Mouse (Mus musculus) cerebellum, adult 9-11 months (tissue): ENCODE measurements around the gene Tmem86a.
A peak's percentile ranks its signal among the peaks of the same experiment; 100 is the strongest.

ENCODE experiments used
- DNase-seq: peaks from one replicate; pipeline ENCODE4 v3.0.0; 2022

The Tmem86a gene

GRCm38 (mm10) chr7:47080868-47081267, 30.5 kb downstream of the Tmem86a start:
- DNase-seq: no peak

GRCm38 (mm10) chr7:47081277-47081676, 30.9 kb downstream of the Tmem86a start:
- peak; percentile 37 for DNase-seq

- DNase-seq: no peak
These were observed 34.7 kb downstream of the Tmem86a start for GRCm38 (mm10) chr7:47085075-47085474.

- DNase-seq: no peak
These were observed 43.5 kb downstream of the Tmem86a start for GRCm38 (mm10) chr7:47093935-47094334.

- no peak for DNase-seq
These were observed 44.6 kb downstream of the Tmem86a start for GRCm38 (mm10) chr7:47094969-47095368.

GRCm38 (mm10) chr7:47098044-47098443, 47.6 kb downstream of the Tmem86a start:
- DNase-seq: no peak

GRCm38 (mm10) chr7:47099306-47099705, 48.9 kb downstream of the Tmem86a start:
- DNase-seq: no peak

- no peak for DNase-seq
These were observed 50.2 kb downstream of the Tmem86a start for GRCm38 (mm10) chr7:47100615-47101014.

- no peak for DNase-seq
These were observed 52.6 kb downstream of the Tmem86a start for GRCm38 (mm10) chr7:47102970-47103369.

- no peak for DNase-seq
These were observed 53.4 kb downstream of the Tmem86a start for GRCm38 (mm10) chr7:47103671-47104414.
